Mouse (Mus musculus): ENCODE measurements at regions not wholly inside any gene's neighbourhood (a gene's known extent, or its start where the extent isn't known, plus 50 kb on each side); places are given as distances from the start of the nearest gene placed in this dataset.

DNA sequence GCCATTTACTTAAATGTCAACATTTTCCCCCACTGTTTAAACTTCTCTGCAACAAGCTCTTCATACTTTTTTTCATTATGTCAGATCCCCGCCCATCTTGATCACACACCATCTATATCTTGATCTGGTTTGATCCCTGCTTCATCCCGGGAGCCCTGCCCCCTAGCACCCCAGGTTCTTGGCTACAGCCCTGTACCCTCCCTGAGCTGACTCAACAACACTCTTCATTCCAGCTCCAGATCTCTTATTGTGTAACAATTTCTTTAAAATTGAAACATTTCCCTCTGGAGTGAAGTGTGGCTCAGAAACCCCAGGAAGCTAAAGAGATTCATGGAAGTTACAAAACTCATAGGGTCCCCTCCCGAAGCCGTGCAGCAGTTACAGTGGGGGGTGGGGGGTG is 126.2 kb upstream of the Mast4 start:
- no peak for DNase-seq

DNA sequence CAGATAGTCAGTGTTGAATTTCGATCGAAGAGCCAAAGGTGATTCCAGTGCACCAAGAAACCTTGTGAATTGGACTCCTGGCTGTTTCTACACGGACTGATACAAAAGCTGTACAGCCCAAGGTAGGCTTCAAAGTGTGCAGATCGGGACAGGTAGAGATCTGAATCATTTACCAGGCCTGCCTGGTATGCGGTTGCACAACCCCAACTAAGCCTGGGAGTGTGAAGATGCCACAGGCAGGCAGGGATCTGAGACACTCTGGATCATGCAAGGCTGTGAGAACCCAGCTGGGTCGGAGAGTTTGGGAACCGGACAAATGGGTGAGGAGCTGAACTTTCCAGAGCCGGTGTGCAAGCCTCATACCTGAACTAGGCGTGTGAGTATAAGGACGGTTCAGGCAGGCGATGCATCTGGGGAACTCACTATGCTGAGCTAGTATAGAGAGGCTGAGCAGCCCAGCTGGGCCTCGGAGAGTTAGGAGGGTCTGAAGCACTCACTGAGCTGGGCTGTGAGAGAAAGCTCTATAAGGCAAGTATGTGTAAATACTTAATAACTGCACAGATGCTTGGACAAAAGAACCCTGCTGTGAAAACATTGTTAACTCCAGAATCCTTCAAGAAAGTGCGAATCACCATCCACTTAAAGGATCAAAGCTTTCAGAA is 125.3 kb upstream of the Mast4 start:
- no peak for DNase-seq

DNA sequence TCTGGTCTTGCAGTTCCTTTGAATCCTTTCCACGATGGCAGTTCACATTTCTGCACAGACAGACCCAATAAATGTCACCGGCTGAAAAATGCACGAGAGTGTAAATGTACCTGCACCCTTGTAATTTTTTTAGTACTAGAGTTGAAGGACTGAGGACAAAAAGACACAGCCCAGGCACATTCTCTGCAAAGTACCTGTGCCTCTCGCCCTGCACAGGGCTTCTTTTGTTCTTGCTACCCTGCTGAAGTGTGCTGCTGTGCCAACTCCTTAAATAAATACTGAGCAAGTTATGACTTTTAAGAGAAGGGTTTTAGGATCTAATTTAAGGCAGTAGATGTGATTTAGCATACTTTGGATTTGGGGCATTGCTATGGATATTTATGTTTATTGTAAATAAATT is 118.5 kb upstream of the Mast4 start:
- DNase-seq: no peak

DNA sequence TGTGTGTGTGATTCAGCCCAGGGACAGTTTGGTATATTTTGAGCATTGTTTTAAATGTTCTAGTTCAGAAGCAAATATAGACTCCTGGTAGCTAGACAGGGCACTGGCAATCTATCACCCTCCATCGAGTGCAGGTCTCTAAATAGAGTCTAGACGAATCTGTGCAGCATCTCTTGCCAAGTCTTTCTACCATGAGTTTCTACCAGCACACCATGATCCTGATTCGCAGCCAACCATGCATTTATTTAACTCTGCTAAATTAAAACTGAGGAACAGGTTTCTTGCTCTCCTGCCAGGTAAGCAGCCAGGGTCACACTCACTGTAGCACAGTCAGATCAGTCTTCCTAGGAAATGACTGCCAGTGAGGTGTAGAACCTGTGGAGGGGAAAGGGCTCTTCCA is 96.3 kb upstream of the Mast4 start:
- no peak for DNase-seq

DNA sequence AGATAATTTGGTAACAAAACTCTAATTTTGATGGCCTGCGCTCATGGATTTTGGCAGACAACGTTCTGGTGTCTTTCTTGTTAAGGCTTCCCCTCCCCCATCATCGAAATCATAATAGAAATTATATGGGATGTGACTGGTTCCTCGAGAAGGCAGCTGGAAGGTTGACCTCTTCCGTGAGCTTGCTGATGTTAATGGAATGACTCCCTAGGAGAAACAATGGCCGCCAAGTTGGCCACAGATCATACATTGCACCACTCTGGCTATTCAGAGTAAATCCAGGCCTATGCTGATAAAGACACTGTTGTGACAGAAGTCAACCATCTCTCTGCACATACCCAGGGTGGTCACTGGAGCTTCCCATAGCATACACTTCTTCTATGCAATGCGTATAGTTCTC is 89.7 kb upstream of the Mast4 start:
- DNase-seq: no peak

DNA sequence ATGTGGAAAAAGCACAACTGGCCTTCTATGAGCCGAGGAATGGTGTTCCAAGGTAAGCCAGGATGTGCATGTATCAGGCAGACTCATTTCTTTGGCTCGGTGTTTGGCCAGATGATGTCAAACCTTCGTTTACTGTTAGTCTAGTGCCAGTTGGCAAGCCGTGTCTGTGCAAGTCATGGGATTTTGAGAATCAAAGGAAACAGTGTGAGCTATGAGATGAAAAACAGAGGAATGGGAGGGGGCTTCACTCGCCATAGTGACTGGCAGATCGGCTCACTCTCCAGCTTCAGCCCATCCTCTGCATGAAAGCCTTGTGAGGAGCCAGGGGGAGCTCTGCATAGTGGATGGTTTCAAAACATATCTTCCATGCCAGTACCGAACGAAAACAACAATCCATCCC is 89.1 kb upstream of the Mast4 start:
- DNase-seq: peak; percentile 36

DNA sequence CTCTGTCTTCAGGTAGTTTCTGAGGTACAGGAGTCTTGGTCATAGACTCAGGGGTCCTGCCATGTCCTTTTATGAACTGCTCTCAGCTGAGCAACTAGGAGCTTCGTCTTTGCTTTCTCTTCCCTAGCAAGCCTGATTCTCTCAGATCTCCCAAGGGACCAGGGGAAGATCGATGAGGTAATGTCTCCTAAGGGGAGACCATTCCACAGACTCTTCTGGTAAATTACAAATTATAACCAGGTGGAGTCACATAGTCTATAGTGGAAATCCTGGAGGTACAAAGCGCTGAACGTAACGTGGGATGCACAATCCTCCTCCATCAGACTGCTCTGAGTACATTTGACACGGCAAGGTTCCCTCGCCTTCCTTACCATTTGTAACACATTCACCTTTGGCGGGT is 88.7 kb upstream of the Mast4 start:
- no peak for DNase-seq

DNA sequence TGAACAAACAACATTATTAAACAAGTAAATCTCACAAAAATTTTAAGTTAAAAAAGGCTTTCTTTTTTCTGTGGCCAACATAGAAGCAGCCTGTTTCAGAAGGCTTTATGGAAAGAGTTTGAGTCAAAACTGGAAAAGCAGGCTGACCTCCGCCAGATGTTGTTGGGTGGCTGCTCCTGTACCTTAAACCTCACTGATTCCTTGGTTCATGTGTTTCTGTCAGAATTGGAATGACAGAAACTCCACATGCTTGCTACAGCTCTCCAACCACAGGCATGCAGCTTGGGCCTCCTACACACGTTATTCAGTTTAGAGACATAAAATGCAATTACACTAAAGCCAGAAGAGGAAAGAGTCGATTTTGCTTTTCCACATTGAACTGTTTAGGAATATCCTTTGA is 84.8 kb upstream of the Mast4 start:
- DNase-seq: no peak

DNA sequence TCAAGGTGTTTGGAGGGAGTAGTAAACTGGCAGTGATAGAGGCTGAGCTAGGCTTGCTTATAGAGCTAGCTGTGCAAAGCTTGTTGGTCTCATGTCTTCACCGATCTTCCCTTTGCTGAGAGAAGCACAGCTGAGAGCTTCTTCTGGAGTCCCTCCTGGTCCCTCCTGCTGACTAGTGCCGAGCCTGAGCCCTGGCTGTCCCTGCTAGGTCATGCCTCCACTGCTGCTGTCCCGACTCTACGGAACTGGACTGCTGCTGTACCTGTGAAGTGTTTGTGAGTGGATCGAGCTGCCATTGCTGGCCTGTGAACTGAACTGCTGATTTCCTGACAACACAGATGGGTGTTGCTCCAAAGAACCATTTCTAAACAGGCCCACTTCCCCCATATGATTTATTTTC is 83.0 kb upstream of the Mast4 start:
- no peak for DNase-seq

DNA sequence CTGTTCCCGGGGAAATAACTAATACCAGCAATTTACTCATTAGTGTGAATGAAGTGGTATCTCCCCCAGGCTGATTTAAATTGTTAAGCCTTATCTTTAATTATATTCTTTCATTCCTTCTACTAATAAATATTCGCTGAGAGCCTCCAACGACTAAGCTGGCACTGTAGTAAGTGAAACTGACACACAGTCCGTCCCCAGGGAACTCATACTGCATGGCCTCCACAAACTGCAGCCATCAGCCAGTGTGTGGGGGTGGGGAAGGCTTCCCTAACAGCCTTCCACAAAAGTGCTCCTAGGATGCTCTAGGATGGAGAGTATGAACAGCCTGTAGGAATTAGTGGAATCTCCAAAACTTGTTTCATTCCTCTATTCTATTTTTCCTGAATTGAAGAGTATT is 81.0 kb upstream of the Mast4 start:
- DNase-seq: no peak

DNA sequence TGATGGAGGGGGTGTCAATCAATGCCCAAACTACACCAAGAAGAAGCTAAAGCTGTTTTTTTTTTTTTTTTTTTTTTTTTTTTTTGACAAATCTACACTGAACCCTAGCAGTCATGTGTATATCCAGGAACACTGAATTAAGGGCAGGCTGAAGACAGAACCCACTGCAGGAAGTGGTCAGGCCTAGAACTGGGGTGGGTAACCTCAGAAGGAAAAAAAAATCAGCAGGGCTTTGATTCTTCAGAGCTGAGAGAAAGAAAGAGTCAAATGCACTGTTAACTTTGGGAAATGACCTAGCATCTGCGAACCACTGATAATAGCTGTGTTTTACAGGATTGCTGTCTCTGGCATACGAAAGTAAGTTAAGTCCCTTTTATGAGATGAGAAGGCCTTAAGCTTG is 78.3 kb upstream of the Mast4 start:
- DNase-seq: no peak

DNA sequence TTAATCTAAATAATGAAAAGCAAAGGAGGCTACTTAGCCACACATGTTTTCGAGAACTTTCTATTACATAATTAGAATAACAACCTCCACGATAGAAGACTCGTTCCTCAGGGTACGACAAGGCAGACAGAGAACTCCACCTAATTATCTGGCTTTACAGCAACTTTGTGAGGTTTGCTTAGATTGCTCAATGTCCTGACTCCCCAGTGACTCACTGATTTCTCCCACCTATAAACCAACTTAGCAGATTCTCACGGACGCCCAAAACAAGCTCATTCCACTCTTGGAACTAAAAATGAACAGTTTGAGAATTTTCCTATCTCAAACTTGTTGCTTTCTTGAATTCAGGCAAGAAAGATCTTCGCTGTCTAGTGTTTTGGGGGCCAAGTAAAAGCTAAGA is 75.0 kb upstream of the Mast4 start:
- DNase-seq: no peak

DNA sequence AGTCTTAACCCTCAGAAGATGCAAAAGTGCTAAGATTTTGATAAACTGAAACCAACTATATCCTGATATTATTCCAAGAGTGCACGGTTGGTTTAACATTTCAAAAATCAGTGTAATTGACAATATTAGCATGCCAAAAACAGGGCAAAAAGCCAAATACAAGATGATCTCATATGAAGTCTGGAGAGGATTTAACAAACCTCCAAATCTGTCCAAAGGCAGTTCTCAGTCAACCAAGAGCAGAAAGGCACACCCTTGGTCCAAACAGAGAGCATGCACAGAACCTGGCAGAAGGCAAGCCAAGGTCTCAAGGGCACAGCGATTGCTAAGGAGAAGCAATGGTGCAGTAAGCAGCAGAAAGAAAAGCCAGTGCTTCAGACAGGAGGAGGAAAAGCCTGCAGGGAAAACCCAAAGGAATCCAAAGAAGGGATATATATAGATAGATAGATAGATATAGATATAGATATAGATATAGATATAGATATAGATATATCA is 62.3 kb upstream of the Mast4 start:
- no peak for DNase-seq

DNA sequence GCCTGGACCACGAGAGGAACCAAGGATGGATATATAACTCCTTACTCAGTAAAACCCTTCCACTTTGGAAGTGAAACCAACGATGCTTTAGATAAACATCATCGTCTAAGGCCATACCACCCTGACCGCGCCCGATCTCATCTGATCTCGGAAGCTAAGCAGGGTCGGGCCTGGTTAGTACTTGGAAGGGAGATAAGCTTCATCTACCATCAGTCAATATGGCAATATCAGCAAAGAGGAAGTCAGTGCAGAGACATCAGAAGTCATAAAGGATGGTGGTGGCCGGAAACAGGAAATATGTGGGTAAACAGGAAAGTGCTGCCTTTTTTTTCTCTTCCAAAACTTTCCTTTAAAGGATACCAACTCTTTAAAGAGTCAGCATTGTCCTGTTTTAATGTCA is 61.8 kb upstream of the Mast4 start:
- DNase-seq: no peak

DNA sequence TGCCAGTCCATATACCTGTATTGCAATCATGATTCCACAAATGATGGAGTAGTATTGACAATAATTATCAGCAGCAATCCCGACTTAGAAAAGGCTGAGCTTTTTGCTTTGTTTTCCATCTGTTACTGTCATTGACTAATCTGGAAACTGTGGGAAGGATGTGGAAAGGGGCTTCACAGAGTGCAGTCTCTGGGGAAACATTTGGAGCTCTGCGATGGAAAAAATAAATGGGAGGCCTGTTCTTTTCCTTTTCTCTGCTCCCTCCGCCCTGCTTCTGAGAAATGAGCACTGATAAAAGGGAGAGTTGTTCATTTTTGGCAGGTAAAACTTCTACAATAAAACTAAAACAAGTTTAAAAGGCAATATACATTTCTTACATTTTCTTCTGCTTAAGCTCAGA is 58.3 kb upstream of the Mast4 start:
- DNase-seq: no peak

DNA sequence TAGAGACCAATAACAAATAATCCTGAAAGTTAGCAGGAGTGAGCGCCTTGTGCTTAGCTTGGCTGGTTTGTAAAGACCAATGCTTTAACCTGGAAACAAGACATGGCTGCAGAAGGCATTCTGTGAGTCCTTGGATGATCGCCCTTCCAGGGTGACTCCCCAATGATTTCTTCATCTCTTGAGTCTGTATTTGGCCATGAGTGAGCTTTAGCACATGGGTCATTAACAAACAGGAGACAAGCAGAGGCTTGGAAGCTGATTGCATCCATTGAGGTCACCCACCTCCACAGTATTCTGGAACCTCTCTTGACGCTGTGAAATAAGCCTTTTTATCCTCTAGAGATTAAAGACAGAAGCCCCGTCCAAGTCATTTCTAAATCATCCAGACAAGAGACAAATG is 57.1 kb upstream of the Mast4 start:
- DNase-seq: no peak

DNA sequence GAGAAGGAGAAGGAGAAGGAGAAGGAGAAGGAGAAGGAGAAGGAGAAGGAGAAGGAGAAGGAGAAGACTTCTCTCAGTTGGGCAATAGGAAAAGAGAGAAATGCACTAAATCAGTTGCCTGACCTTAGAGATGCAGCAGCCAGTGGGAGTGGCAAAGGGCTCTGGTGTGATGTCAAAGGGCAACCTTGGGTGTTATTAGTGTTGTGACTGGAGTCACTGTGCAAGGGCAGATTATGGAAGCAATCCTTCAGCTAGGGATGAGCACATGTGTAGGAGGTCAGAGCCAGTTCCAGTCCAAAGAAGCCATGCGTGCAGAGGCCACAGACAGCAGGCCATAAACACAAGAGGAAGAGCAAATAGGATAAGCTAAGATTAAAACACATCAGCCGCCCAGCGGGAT is 56.7 kb upstream of the Mast4 start:
- no peak for DNase-seq

DNA sequence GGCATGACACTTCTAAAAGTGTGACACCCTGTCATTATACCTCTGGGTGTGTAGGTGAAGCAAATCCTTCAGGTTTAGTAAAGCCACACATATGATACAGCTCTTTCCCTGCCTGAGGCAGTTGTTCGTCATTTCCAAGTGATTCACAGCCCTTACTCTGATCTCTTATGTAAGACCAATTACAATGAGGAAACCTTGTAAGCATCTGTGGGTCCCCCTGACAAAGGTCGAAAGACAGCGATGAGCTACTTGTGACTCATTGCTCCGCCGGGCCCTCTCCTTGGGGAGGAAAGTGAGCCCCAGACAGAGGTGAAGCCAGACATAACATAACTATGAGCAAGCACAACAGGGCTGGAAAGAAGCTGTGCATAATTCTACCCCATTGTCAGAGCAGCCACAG is 52.7 kb upstream of the Mast4 start:
- DNase-seq: no peak
